Comparison of ENCODE assay signal across 9 mouse cellular contexts in genomic region chr14:25372581-25372980, GRCm38 (mm10).
DNase-seq lines count a peak whose midpoint lies in the region; ATAC-seq and TF ChIP-seq lines count a peak whose summit lies in the region.
"Had no signal": no experiment of that assay in that cellular context is flagged by ENCODE, and none has a peak within 500 bp of the region (broad histone marks: within the 10 kb centered on the region; RNA-seq: fewer than 3 reads in every experiment).

No protein-coding gene starts in this region.

- no peak for DNase-seq in forebrain, embryonic 11.5 days (ENCODE audit: low spot score)
- no peak for DNase-seq in left cerebral cortex, adult 2 months (ENCODE audit: extremely low spot score in 1 of 2, low spot score in 2 of 2)
- no peak for DNase-seq in left cerebral cortex, postnatal 14 days (ENCODE audit: low spot score in 2 of 2)
- peak; percentile 62 for DNase-seq in brain, adult 2 months (ENCODE audit: low read depth, low spot score)
- no peak for DNase-seq in thymus, postnatal 14 days
- DNase-seq: gastrocnemius, postnatal 36 days had no signal

- H3K27me3 ChIP-seq in forebrain, embryonic 12.5 days: no peaks in the 10 kb centered on the region
- H3K27me3 ChIP-seq in forebrain, embryonic 11.5 days (ENCODE audit: control insufficient read depth, insufficient read depth, low read length): no peaks in the 10 kb centered on the region
- H3K27me3 ChIP-seq in midbrain, embryonic 16.5 days (ENCODE audit: control insufficient read depth, insufficient read depth, low read depth, low read length): no peaks in the 10 kb centered on the region
- H3K27me3 ChIP-seq in intestine, embryonic 16.5 days (replicated peaks; ENCODE audit: control insufficient read depth, insufficient read depth, low read length): no peaks in the 10 kb centered on the region

- peak overlapping the region; percentile 2; the same call in 1 of the 2 replicates for H3K27ac ChIP-seq in forebrain, embryonic 12.5 days
- no peak overlapping the region for H3K27ac ChIP-seq in forebrain, embryonic 11.5 days (ENCODE audit: low read depth, low read length)
- peak overlapping the region; percentile 62 for H3K27ac ChIP-seq in left cerebral cortex, adult 2 months
- 0 out of 2 replicates have a peak overlapping the region, but pooled peaks have one; percentile 69 for H3K27ac ChIP-seq in midbrain, embryonic 16.5 days (ENCODE audit: low read length)
- no peak overlapping the region for H3K27ac ChIP-seq in intestine, embryonic 16.5 days (ENCODE audit: low read length)

- H3K36me3 ChIP-seq in forebrain, embryonic 12.5 days (replicated peaks): peaks cover 9% of the 10 kb centered on the region
- no peaks in the 10 kb centered on the region for H3K36me3 ChIP-seq in forebrain, embryonic 11.5 days (ENCODE audit: control insufficient read depth, insufficient read depth, low read length)
- no peaks in the 10 kb centered on the region for H3K36me3 ChIP-seq in midbrain, embryonic 16.5 days (ENCODE audit: control insufficient read depth, insufficient read depth, low read length)
- no peaks in the 10 kb centered on the region for H3K36me3 ChIP-seq in intestine, embryonic 16.5 days (ENCODE audit: control insufficient read depth, insufficient read depth, low read length)

- intact Hi-C loops in left cerebral cortex, adult 2 months (cut with DNase I): loop anchor here (10.0 kb wide), 1 partner anchor 868 kb away; no protein-coding TSS in a partner anchor
- intact Hi-C loops in left cerebral cortex, postnatal 14 days (cut with DNase I): loop anchor here (10.0 kb wide), 1 partner anchor 878 kb away; no protein-coding TSS in a partner anchor

- H3K9ac ChIP-seq in forebrain, embryonic 12.5 days: no peak overlapping the region
- H3K9ac ChIP-seq in forebrain, embryonic 11.5 days (ENCODE audit: low read length): no peak overlapping the region
- H3K9ac ChIP-seq in midbrain, embryonic 16.5 days (ENCODE audit: low read depth, low read length): no peak overlapping the region
- H3K9ac ChIP-seq in intestine, embryonic 16.5 days (ENCODE audit: low read depth, low read length): no peak overlapping the region

- peaks cover 40% of the 10 kb centered on the region for H3K4me1 ChIP-seq in forebrain, embryonic 12.5 days
- H3K4me1 ChIP-seq in forebrain, embryonic 11.5 days (replicated peaks; ENCODE audit: control insufficient read depth, insufficient read depth, low read length): peaks cover 11% of the 10 kb centered on the region
- H3K4me1 ChIP-seq in midbrain, embryonic 16.5 days (ENCODE audit: control insufficient read depth, insufficient read depth, low read length): peaks cover 12% of the 10 kb centered on the region
- peaks cover 7% of the 10 kb centered on the region; the same call in 1 of the 2 replicates for H3K4me1 ChIP-seq in intestine, embryonic 16.5 days (ENCODE audit: control insufficient read depth, insufficient read depth, low read length)

- H3K4me2 ChIP-seq in forebrain, embryonic 12.5 days: no peak overlapping the region
- H3K4me2 ChIP-seq in forebrain, embryonic 11.5 days (ENCODE audit: low read depth, low read length, severe bottlenecking): no peak overlapping the region
- no peak overlapping the region for H3K4me2 ChIP-seq in midbrain, embryonic 16.5 days (ENCODE audit: low read length)
- no peak overlapping the region for H3K4me2 ChIP-seq in intestine, embryonic 16.5 days (ENCODE audit: low read depth, low read length)

- 46% methylated on average over 4 of the region's 4 CpGs for WGBS in forebrain, embryonic 12.5 days
- 63% methylated on average over 4 of the region's 4 CpGs for WGBS in forebrain, embryonic 11.5 days
- 46% methylated on average over 4 of the region's 4 CpGs for WGBS in midbrain, embryonic 16.5 days
- 64% methylated on average over 4 of the region's 4 CpGs for WGBS in intestine, embryonic 16.5 days

- no peak overlapping the region for H3K4me3 ChIP-seq in forebrain, embryonic 12.5 days (replicated peaks)
- H3K4me3 ChIP-seq in forebrain, embryonic 11.5 days (ENCODE audit: low read depth, low read length): no peak overlapping the region
- no peak overlapping the region for H3K4me3 ChIP-seq in left cerebral cortex, adult 2 months
- no peak overlapping the region for H3K4me3 ChIP-seq in midbrain, embryonic 16.5 days (ENCODE audit: low read depth, low read length)
- no peak overlapping the region for H3K4me3 ChIP-seq in intestine, embryonic 16.5 days (ENCODE audit: low read length)

- no peaks in the 10 kb centered on the region for H3K9me3 ChIP-seq in forebrain, embryonic 12.5 days
- H3K9me3 ChIP-seq in forebrain, embryonic 11.5 days (ENCODE audit: control insufficient read depth, low read length): peaks cover 3% of the 10 kb centered on the region; the same call in 1 of the 2 replicates
- H3K9me3 ChIP-seq in midbrain, embryonic 16.5 days (replicated peaks; ENCODE audit: control insufficient read depth, low read length, poor library complexity, severe bottlenecking): no peaks in the 10 kb centered on the region
- no peaks in the 10 kb centered on the region for H3K9me3 ChIP-seq in intestine, embryonic 16.5 days (ENCODE audit: control insufficient read depth, low read length)

- ATAC-seq in forebrain, embryonic 12.5 days (ENCODE audit: low FRiP score): no peak
- no peak for ATAC-seq in forebrain, embryonic 11.5 days (replicated peaks; ENCODE audit: low FRiP score)
- ATAC-seq in midbrain, embryonic 16.5 days: no peak
- ATAC-seq in intestine, embryonic 16.5 days: no peak

- TF ChIP-seq CTCF in left cerebral cortex, adult 2 months (IDR thresholded peaks at IDR 0.05): peak; percentile 29

Comparison
In these comparisons a context has a peak if more than half of its experiments do, and no peak if none do; other contexts are left out.
1. H3K27ac ChIP-seq: peak in forebrain, embryonic 12.5 days (single experiment), left cerebral cortex, adult 2 months (single experiment) and midbrain, embryonic 16.5 days (single experiment); none in forebrain, embryonic 11.5 days (single experiment) and intestine, embryonic 16.5 days (single experiment).